Mouse (Mus musculus) lung, postnatal 0 days (tissue): ENCODE results near the gene Gm10799. TPM values are rescaled to one million over a fixed set of nuclear protein-coding genes. Genes with fewer than 3 reads are reported as not detected.
"Not testable (repeated sequence)": the region's sequence is repeated elsewhere in the genome, so short reads cannot be mapped to it uniquely, and the experiment has no call there.

Experiments
- ATAC-seq: fragments of 200-750 bp; cut with Nextera tagmentation; 2 replicates; pipeline ENCODE4 v1.8.0; 2017; ENCODE audit warnings: moderate library complexity
- DNase-seq: peaks from one replicate; pipeline ENCODE4 v3.0.0-alpha.2; 2016; ENCODE audit warnings: low spot score
- H3K27ac ChIP-seq: fragments of 300-500 bp; sonication (generic); 2 replicates; pipeline ENCODE4 v1.5.1; 2014; ENCODE audit warnings: antibody characterized with exemption, mild to moderate bottlenecking, low read length, mixed read lengths
- H3K27me3 ChIP-seq: fragments of 300-500 bp; sonication (generic); replicated peaks from 2 replicates; pipeline ENCODE4 v1.6.1; 2014; ENCODE audit warnings: low read length, mixed read lengths; ENCODE audit not compliant: insufficient read depth
- H3K36me3 ChIP-seq: fragments of 300-500 bp; sonication (generic); 2 replicates; pipeline ENCODE4 v1.6.1; 2014; ENCODE audit warnings: low read length, mixed read lengths; ENCODE audit not compliant: insufficient read depth
- H3K4me1 ChIP-seq: fragments of 300-500 bp; sonication (generic); 2 replicates; pipeline ENCODE4 v1.6.1; 2014; ENCODE audit warnings: antibody characterized with exemption, low read depth, low read length, mixed read lengths; ENCODE audit not compliant: insufficient read depth
- H3K4me2 ChIP-seq: fragments of 300-500 bp; sonication (generic); replicated peaks from 2 replicates; pipeline ENCODE4 v1.6.1; 2014; ENCODE audit warnings: low read depth, mild to moderate bottlenecking, low read length, moderate library complexity, mixed read lengths
- H3K4me3 ChIP-seq: fragments of 300-500 bp; sonication (generic); 2 replicates; pipeline ENCODE4 v1.5.1; 2014; ENCODE audit warnings: low read depth, low read length
- H3K9ac ChIP-seq: fragments of 300-500 bp; sonication (generic); replicated peaks from 2 replicates; pipeline ENCODE4 v1.6.1; 2014; ENCODE audit warnings: low read depth, mild to moderate bottlenecking
- H3K9me3 ChIP-seq: fragments of 300-500 bp; sonication (generic); 2 replicates; pipeline ENCODE4 v1.6.1; 2016; ENCODE audit warnings: low read length, mixed read lengths
- CTCF ChIP-seq: IDR thresholded peaks from 2 replicates; pipeline ENCODE4 v1.5.1; 2016; ENCODE audit warnings: antibody characterized with exemption, mild to moderate bottlenecking
- EP300 ChIP-seq: IDR thresholded peaks from 2 replicates; pipeline ENCODE4 v1.6.1; 2016; ENCODE audit warnings: antibody characterized with exemption, mild to moderate bottlenecking, control low read depth
- WGBS: fragments of 180-500 bp; shearing (Covaris S2); extraction: QIAGEN DNeasy Blood & Tissue Kit; methylation state at CpG from one replicate; pipeline ENCODE4 v1.1.7; 2014; 5-methylcytosine and 5-hydroxymethylcytosine counted together
- polyA plus RNA-seq: library from polyadenylated mRNA; unstranded; fragments of >200 nt; fragmentation: Nextera tagmentation; extraction: Ambion mirVana; gene quantifications from 2 replicates; pipeline ENCODE4 v1.2.1, GENCODE M21; 2015

Gene Gm10799
- polyA plus RNA-seq: not detected in 2 replicates

GRCm38 (mm10) chr2:104068450-104068849 is at the start of gene Gm10799:
Gene Gm10799 (minus strand): TSS chr2:104068550.
- not testable (repeated sequence) for ATAC-seq

DNA sequence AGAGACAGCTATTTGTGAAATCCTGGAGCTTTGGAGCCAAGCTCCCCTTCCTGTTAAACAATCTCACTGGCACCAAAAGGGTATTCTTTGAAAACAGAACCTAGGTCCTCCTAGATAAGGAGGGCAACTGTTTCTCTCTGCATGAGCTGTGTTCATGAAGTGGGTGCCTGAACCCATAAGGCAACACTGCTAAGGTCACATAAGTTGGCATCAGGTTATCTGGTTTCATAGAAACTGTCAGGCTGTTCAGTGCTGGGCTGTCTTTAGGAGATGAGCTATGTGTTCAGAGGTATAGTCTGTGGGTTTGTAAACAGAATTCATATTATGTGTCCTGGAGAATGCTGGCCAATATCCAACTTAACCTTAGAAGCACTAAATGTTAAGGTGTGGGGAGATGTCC is 48.8 kb upstream of the Gm10799 start:
- H3K36me3 ChIP-seq, DNase-seq, H3K4me2 ChIP-seq, H3K4me3 ChIP-seq, H3K27ac ChIP-seq, H3K9ac ChIP-seq, H3K27me3 ChIP-seq, ATAC-seq, H3K9me3 ChIP-seq, H3K4me1 ChIP-seq: not testable (repeated sequence)

More at GRCm38 (mm10) chr2:104068450-104068849, at the start of gene Gm10799:
- not testable (repeated sequence) for DNase-seq, H3K9ac ChIP-seq, H3K9me3 ChIP-seq, H3K4me2 ChIP-seq, H3K4me1 ChIP-seq, H3K36me3 ChIP-seq, H3K27me3 ChIP-seq, H3K4me3 ChIP-seq, H3K27ac ChIP-seq
- 49% methylated on average over 7 of the region's 7 CpGs for WGBS

- ATAC-seq: no peak
Measured at GRCm38 (mm10) chr2:104114898-104115297, 46.5 kb upstream of the Gm10799 start.

GRCm38 (mm10) chr2:104113563-104113962 is 45.2 kb upstream of the Gm10799 start:
- not testable (repeated sequence) for H3K4me2 ChIP-seq, H3K36me3 ChIP-seq, H3K27me3 ChIP-seq, H3K4me1 ChIP-seq, ATAC-seq, H3K27ac ChIP-seq, H3K9me3 ChIP-seq, H3K4me3 ChIP-seq, DNase-seq, H3K9ac ChIP-seq

More at GRCm38 (mm10) chr2:104114898-104115297, 46.5 kb upstream of the Gm10799 start:
- H3K27ac ChIP-seq: no peak overlapping the region
- H3K36me3 ChIP-seq: no peaks in the 10 kb centered on the region
- H3K4me2 ChIP-seq: no peak overlapping the region
- no peak for TF ChIP-seq EP300
- H3K9ac ChIP-seq: no peak overlapping the region
- no peak for DNase-seq
- no peak overlapping the region for H3K4me3 ChIP-seq
- H3K4me1 ChIP-seq: no peaks in the 10 kb centered on the region
- no peaks in the 10 kb centered on the region for H3K9me3 ChIP-seq
- 87% methylated on average over 3 of the region's 3 CpGs for WGBS
- no peaks in the 10 kb centered on the region for H3K27me3 ChIP-seq

DNA sequence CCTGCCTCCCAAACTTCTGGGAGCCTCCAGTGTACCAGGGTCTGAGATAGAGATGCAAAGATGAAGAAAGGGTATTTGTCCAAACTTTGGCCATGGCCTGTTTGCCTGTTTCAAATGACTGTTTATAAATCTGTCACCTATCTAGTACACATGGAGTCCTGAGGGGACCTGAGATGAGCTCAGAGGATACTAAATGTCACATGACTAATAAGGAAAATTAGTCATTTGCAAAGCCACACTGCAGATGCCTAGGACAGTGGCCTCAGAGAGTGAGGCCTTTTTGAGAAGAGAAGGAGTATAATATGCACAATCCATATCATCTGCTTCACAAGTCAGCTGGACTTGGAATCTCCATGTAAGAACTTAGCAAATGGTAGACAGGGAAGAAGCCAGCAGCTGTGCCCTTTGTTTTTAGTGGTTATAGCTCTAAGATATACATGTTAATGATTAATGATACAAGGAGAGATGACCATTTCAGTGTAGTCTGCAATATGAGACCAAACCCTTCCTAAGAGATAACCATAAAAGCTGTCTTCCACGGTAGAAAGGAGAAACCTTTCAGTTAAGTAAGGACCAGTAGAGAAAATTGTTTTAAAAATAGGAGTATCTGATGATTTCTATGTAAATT is 42.9 kb upstream of the Gm10799 start:
- DNase-seq, H3K4me1 ChIP-seq, H3K36me3 ChIP-seq, H3K4me3 ChIP-seq, H3K9ac ChIP-seq, H3K27ac ChIP-seq, H3K4me2 ChIP-seq, H3K9me3 ChIP-seq, H3K27me3 ChIP-seq, ATAC-seq: not testable (repeated sequence)
- WGBS: no CpG with 5 or more reads among the region's 1 CpGs

DNA sequence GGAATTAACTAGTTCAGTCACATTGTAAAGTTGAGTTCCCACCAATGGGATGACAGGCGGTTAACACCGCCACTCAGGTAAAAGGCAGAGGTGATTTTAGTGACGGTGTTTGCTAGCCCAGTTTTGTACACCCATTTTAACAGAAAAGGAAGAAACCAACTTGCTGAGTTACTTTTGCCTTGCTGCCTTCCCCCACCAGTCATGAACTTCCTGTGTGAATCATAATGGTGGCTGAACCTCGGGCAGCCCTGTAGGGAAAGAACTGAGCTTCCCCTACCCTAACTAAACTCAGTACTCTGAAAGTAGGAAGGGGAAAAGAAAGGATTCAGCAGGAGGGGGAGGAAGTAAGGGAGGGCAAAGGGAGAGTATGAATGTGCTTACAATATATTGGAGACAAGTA is 41.7 kb upstream of the Gm10799 start:
- no peak overlapping the region for H3K4me3 ChIP-seq
- 61% methylated on average over 4 of the region's 4 CpGs for WGBS
- H3K27me3 ChIP-seq: no peaks in the 10 kb centered on the region
- H3K4me2 ChIP-seq: no peak overlapping the region
- no peak overlapping the region for H3K27ac ChIP-seq
- H3K36me3 ChIP-seq: no peaks in the 10 kb centered on the region
- TF ChIP-seq CTCF (no peak), EP300 (no peak)
- ATAC-seq (no peak), DNase-seq (no peak)
- H3K4me1 ChIP-seq: no peaks in the 10 kb centered on the region
- H3K9ac ChIP-seq: no peak overlapping the region
- H3K9me3 ChIP-seq: no peaks in the 10 kb centered on the region

DNA sequence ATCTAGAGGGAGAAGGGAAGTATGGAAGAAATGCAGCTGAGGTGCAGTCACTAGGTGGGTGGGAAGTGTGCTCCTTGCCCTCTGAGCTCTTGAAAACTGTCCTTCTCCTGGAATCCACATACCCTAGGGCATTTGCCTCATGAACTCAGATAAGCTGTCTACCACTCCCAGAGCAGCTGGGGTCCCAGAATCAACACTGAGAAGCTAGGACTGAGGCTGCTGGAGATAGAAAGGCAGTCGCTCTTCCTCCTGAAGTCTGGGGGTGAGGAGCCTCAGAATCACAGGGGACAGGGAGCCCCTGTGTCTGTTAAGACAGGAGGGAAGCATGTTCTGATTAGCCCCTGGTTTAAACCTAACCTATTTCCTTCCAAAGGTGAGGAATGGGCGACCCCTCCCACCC is 41.2 kb upstream of the Gm10799 start:
- no peak overlapping the region for H3K4me2 ChIP-seq
- H3K9ac ChIP-seq: no peak overlapping the region
- DNase-seq (no peak), ATAC-seq (no peak)
- no peaks in the 10 kb centered on the region for H3K4me1 ChIP-seq
- 60% methylated on average over 2 of the region's 2 CpGs for WGBS
- no peak overlapping the region for H3K4me3 ChIP-seq
- no peaks in the 10 kb centered on the region for H3K9me3 ChIP-seq
- no peak overlapping the region for H3K27ac ChIP-seq
- TF ChIP-seq CTCF: no peak
- no peak for TF ChIP-seq EP300
- no peaks in the 10 kb centered on the region for H3K27me3 ChIP-seq
- H3K36me3 ChIP-seq: no peaks in the 10 kb centered on the region

- H3K9me3 ChIP-seq, H3K27me3 ChIP-seq, H3K4me3 ChIP-seq, ATAC-seq, DNase-seq, H3K36me3 ChIP-seq, H3K27ac ChIP-seq, H3K4me2 ChIP-seq, H3K4me1 ChIP-seq, H3K9ac ChIP-seq: not testable (repeated sequence)
- 65% methylated on average over 2 of the region's 2 CpGs for WGBS
Measured at GRCm38 (mm10) chr2:104109021-104109420, 40.7 kb upstream of the Gm10799 start.
